Comparison of ENCODE assay signal across 9 mouse cellular contexts in genomic region chr12:105337290-105338005, GRCm38 (mm10). TPM values are rescaled to one million over a fixed set of nuclear protein-coding genes. Genes with fewer than 3 reads are reported as not detected.
DNase-seq lines count a peak whose midpoint lies in the region; ATAC-seq and TF ChIP-seq lines count a peak whose summit lies in the region.
"Had no signal": no experiment of that assay in that cellular context is flagged by ENCODE, and none has a peak within 500 bp of the region (broad histone marks: within the 10 kb centered on the region; RNA-seq: fewer than 3 reads in every experiment).

No protein-coding gene starts in this region.

- H3K27me3 ChIP-seq in kidney, embryonic 16.5 days (ENCODE audit: insufficient read depth, low read length): peaks cover 51% of the 10 kb centered on the region
- H3K27me3 ChIP-seq in hindbrain, embryonic 14.5 days (ENCODE audit: control insufficient read depth, insufficient read depth, low read length): no peaks in the 10 kb centered on the region; the same call in 1 of the 2 replicates
- H3K27me3 ChIP-seq in midbrain, postnatal 0 days (ENCODE audit: insufficient read depth, low read length): no peaks in the 10 kb centered on the region
- H3K27me3 ChIP-seq in thymus, adult 2 months (ENCODE audit: control insufficient read depth, insufficient read depth, low read length): no peaks in the 10 kb centered on the region; the same call in 1 of the 2 replicates

- H3K4me1 ChIP-seq in kidney, embryonic 16.5 days (ENCODE audit: insufficient read depth, low read length): peaks cover 6% of the 10 kb centered on the region
- H3K4me1 ChIP-seq in hindbrain, embryonic 14.5 days (replicated peaks; ENCODE audit: control insufficient read depth, insufficient read depth, low read length): peaks cover 24% of the 10 kb centered on the region
- H3K4me1 ChIP-seq in midbrain, postnatal 0 days (ENCODE audit: insufficient read depth, low read length): peaks cover 17% of the 10 kb centered on the region; the same call in 1 of the 2 replicates
- no peaks in the 10 kb centered on the region for H3K4me1 ChIP-seq in thymus, adult 2 months (replicated peaks; ENCODE audit: control insufficient read depth, insufficient read depth, low read length)

- peak overlapping the region; percentile 100 for H3K4me2 ChIP-seq in kidney, embryonic 16.5 days (replicated peaks; ENCODE audit: low read depth, low read length)
- peak overlapping the region; percentile 87 for H3K4me2 ChIP-seq in hindbrain, embryonic 14.5 days (replicated peaks)
- peak overlapping the region; percentile 82 for H3K4me2 ChIP-seq in midbrain, postnatal 0 days (ENCODE audit: low read depth, low read length, poor library complexity, severe bottlenecking)

- TF ChIP-seq POLR2A in thymus, adult 2 months (IDR thresholded peaks at IDR 0.05; ENCODE audit: control insufficient read depth, extremely low read depth, insufficient read depth, low read length, poor library complexity): no peak

- peak overlapping the region; percentile 49 for H3K9ac ChIP-seq in kidney, embryonic 16.5 days (replicated peaks; ENCODE audit: low read length)
- H3K9ac ChIP-seq in hindbrain, embryonic 14.5 days: peak overlapping the region; percentile 80
- H3K9ac ChIP-seq in midbrain, postnatal 0 days (replicated peaks; ENCODE audit: low read length, poor library complexity, severe bottlenecking): peak overlapping the region; percentile 74

- no peak for DNase-seq in kidney, adult 11 months
- DNase-seq in embryo, embryonic 10 days (ENCODE audit: low spot score): peak; percentile 32
- DNase-seq in hindbrain, embryonic 14.5 days (ENCODE audit: low spot score): no peak
- no peak for DNase-seq in midbrain, postnatal 0 days (ENCODE audit: low spot score)
- DNase-seq in thymus, adult 2 months: no peak
- no peak for DNase-seq in right cerebral cortex, adult 18-20 months
- DNase-seq: kidney, adult 9 months had no signal

- peak; percentile 47; the same call in 1 of the 2 replicates for ATAC-seq in kidney, embryonic 16.5 days (ENCODE audit: low FRiP score, low TSS enrichment)
- peak; percentile 16; the same call in 1 of the 2 replicates for ATAC-seq in hindbrain, embryonic 14.5 days (ENCODE audit: low FRiP score)
- peak; percentile 24 for ATAC-seq in midbrain, postnatal 0 days (ENCODE audit: low FRiP score)
- no peak for ATAC-seq in granulocyte monocyte progenitor cell, adult 5-6 weeks (replicated peaks; ENCODE audit: poor library complexity, severe bottlenecking)

- H3K27ac ChIP-seq in kidney, embryonic 16.5 days (ENCODE audit: low read length): no peak overlapping the region
- H3K27ac ChIP-seq in hindbrain, embryonic 14.5 days: peak overlapping the region; percentile 89
- H3K27ac ChIP-seq in midbrain, postnatal 0 days (ENCODE audit: low read depth, low read length): peak overlapping the region; percentile 76
- H3K27ac ChIP-seq in thymus, adult 2 months (ENCODE audit: control insufficient read depth, insufficient read depth, low read length): no peak overlapping the region

- no peaks in the 10 kb centered on the region for H3K36me3 ChIP-seq in kidney, embryonic 16.5 days (ENCODE audit: insufficient read depth, low read length)
- no peaks in the 10 kb centered on the region for H3K36me3 ChIP-seq in hindbrain, embryonic 14.5 days (replicated peaks; ENCODE audit: control insufficient read depth, insufficient read depth)
- H3K36me3 ChIP-seq in midbrain, postnatal 0 days (ENCODE audit: insufficient read depth, low read length): no peaks in the 10 kb centered on the region
- no peaks in the 10 kb centered on the region for H3K36me3 ChIP-seq in thymus, adult 2 months (ENCODE audit: control insufficient read depth, insufficient read depth, low read length)

- peak overlapping the region; percentile 69 for H3K4me3 ChIP-seq in kidney, embryonic 16.5 days (ENCODE audit: low read length)
- H3K4me3 ChIP-seq in hindbrain, embryonic 14.5 days (replicated peaks; ENCODE audit: low read length): peak overlapping the region; percentile 77
- peak overlapping the region; percentile 82 for H3K4me3 ChIP-seq in midbrain, postnatal 0 days (ENCODE audit: low read depth, low read length)
- no peak overlapping the region for H3K4me3 ChIP-seq in thymus, adult 2 months (ENCODE audit: control insufficient read depth, insufficient read depth, low read length)

- WGBS in kidney, embryonic 16.5 days: 3% methylated on average over 31 of the region's 31 CpGs
- WGBS in hindbrain, embryonic 14.5 days: 5% methylated on average over 31 of the region's 31 CpGs
- 3% methylated on average over 30 of the region's 31 CpGs for WGBS in midbrain, postnatal 0 days
- WGBS in thymus, adult 2 months: 9% methylated on average over 31 of the region's 31 CpGs

- TF ChIP-seq CTCF in midbrain, postnatal 0 days (IDR thresholded peaks at IDR 0.05): no peak
- no peak for TF ChIP-seq CTCF in thymus, adult 2 months (IDR thresholded peaks at IDR 0.05; ENCODE audit: borderline replicate concordance, control insufficient read depth, extremely low read depth, insufficient read depth, low read length, poor library complexity)

- no peaks in the 10 kb centered on the region for H3K9me3 ChIP-seq in kidney, embryonic 16.5 days (ENCODE audit: low read length)
- H3K9me3 ChIP-seq in hindbrain, embryonic 14.5 days (ENCODE audit: control insufficient read depth, low read length): no peaks in the 10 kb centered on the region
- no peaks in the 10 kb centered on the region for H3K9me3 ChIP-seq in midbrain, postnatal 0 days (ENCODE audit: low read length)

RNA-seq across cellular contexts. Expression of gene Tunar, which starts 3.8 kb away (rescaled TPM):
- 0.05 TPM in 1 of 2 replicates, not detected in the other for polyA plus RNA-seq in kidney, embryonic 16.5 days (2015; fragmentation: Nextera tagmentation; extraction: Ambion mirVana)
- polyA plus RNA-seq in hindbrain, embryonic 14.5 days (2014; fragmentation: Nextera tagmentation; extraction: Ambion mirVana): 20.3 and 25.9 TPM in 2 replicates
- total RNA-seq in midbrain, postnatal 0 days (2014; rRNA removed): 29.1 and 34.7 TPM in 2 replicates
- 22.7 and 22.8 TPM in 2 replicates for polyA plus RNA-seq in midbrain, postnatal 0 days (2015; fragmentation: Nextera tagmentation; extraction: Ambion mirVana)
- polyA plus RNA-seq in thymus, adult 2 months (2012; rRNA removed): 0.05 TPM in 1 of 2 replicates, not detected in the other
- not detected in 2 replicates for total RNA-seq in granulocyte monocyte progenitor cell, adult 5-6 weeks (2014; fragmentation: Nextera tagmentation)
- total RNA-seq in granulocyte monocyte progenitor cell, adult 5-6 weeks (2017): not detected in 2 replicates

Comparison
In these comparisons a context has a peak if more than half of its experiments do, and no peak if none do; other contexts are left out.
1. H3K27ac ChIP-seq: peak in hindbrain, embryonic 14.5 days (single experiment) and midbrain, postnatal 0 days (single experiment); none in kidney, embryonic 16.5 days (single experiment) and thymus, adult 2 months (single experiment).
2. RNA of gene Tunar, which starts 3.8 kb away (polyA plus RNA-seq): 22.7 to 22.8 TPM in midbrain, postnatal 0 days and 20.3 to 25.9 TPM in hindbrain, embryonic 14.5 days; 0.05 TPM in thymus, adult 2 months and 0.05 TPM in kidney, embryonic 16.5 days; every median in the first group is over 10 times any median in the second.
3. Peak in every context shown above with its lines, with median percentiles within 50 percentile points of each other: H3K4me2 ChIP-seq and H3K9ac ChIP-seq.